Mouse (Mus musculus): ENCODE measurements around the gene Cc2d1b.

Gene Cc2d1b

GRCm38 (mm10) chr4:108664407-108664806 is 44.7 kb downstream of the Cc2d1b start:
- DNase-seq = peak in 1 of 2 experiments; percentile 6

Measured in kidney, postnatal 4 days (tissue).